Mouse (Mus musculus) testis, postnatal 14 days (tissue): ENCODE measurements around the gene Plin2.
"Not testable (repeated sequence)": the region's sequence is repeated elsewhere in the genome, so short reads cannot be mapped to it uniquely, and the experiment has no call there.

Experiments used
- DNase-seq: peaks from one replicate; pipeline ENCODE4 v3.0.0; 2021; ENCODE audit warnings: low spot score

Plin2 gene

GRCm38 (mm10) chr4:86683280-86683679, 13.4 kb upstream of the Plin2 start:
- DNase-seq: no peak

DNA sequence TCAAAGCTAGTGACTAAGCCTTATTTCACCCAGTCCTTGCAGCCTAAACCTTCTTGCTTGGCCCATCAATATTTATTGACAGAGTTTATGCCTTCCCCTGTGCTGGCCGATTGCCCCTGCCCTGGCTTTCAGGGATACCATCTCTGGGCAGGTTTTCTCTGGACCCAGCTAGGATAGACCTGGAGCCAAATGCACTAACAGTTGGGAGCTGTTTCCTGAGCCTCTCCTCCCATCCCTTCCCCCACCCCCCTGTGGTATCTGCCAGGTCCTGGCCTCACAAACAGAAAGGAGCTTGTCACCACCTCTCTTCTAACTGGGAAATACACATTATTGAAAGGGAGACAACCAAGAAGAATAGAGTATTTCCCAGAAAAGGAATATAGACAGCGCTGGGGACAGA, 12.0 kb upstream of the Plin2 start:
- DNase-seq: no peak

DNA sequence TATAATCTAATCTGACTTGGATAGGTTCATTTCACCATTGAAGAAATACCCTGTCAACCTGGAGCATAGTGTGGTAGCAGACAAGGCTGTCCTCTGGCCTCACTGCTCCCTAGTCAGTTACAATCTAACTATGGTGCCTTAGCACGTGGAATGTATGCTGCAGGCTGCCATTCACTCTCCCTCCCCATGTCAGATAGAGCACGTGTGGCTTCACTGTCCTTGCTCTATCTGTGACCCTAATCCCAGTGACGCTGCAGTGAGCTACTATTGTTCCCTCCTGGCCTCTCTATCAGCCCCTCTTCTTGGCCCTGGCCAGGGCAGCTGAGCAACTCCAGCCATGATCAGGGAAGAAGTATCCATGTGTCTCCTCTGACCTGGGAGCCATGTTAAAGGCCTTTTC, 11.6 kb upstream of the Plin2 start:
- no peak for DNase-seq

DNA sequence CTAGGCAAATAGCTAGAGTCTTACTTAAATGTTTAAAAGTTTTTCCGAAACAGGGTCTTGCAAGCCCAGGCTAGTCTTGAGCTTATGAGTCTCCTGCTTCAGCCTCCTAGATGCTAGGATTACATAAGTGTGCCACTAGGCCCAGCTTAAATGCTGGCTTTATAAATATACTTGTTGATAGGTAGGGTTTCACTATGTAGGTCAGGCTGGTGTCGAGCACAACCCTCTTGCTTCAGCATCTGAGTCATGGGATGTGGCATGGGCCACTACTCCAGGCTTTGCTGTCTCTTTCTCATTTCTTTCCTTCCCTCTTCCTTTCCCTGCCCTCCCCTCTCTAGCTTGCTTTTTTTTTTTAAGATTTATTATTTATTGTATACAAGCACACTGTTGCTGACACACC, 9.8 kb upstream of the Plin2 start:
- no peak for DNase-seq

GRCm38 (mm10) chr4:86676756-86677155, 6.9 kb upstream of the Plin2 start:
- DNase-seq: no peak

GRCm38 (mm10) chr4:86674739-86675138, 4.9 kb upstream of the Plin2 start:
- DNase-seq: not testable (repeated sequence)

GRCm38 (mm10) chr4:86674150-86674549, 4.3 kb upstream of the Plin2 start:
- DNase-seq: not testable (repeated sequence)

DNA sequence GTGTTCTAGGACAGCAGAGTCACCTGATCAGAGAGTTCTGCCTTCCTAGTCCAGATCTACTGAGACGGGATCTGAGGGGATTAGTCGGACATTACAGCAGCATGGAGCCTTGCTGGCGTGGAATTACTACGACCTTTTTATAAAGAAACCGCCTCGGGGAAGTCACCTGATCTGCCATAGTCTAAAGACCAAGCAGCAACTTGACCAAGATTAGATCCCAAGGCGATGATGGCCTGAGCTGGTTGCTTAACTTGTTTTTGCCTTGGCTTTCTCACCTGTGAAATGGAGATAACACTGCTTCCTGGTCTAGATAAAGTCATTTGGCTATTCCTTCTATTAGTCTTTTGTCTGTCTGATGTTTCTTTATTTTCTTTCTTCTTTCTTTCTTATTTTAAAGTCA, 2.6 kb upstream of the Plin2 start:
- no peak for DNase-seq

GRCm38 (mm10) chr4:86671803-86672202, 1.9 kb upstream of the Plin2 start:
- DNase-seq: no peak

GRCm38 (mm10) chr4:86670582-86671306, 884 bp upstream of the Plin2 start:
- DNase-seq: no peak

DNA sequence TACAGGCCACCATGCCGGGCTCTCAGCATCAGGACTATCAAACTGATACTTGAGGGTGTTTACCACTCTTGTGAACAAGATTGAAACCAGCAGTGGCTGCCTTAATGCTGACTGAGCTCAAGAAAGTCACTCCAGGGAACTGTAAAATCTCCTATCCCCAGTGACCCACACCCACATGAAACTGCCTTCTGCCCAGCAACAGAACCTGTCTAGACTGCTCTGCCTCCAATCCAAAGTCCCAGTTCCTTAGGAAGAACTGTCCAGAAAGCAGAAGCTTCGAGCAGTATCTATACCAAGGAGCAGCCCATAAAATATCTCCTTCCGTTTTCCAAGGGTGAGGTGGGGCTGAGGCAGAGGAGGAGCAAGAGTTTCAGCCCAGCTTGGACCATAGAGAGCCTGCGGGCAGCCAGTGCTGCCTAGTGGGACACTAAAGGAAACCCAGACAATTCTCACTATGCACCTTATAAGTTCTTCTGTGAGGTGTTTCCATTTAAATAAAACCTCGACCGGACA, 563 bp downstream of the Plin2 start:
- not testable (repeated sequence) for DNase-seq

- DNase-seq: no peak
Observed at GRCm38 (mm10) chr4:86668290-86669000, 1.4 kb downstream of the Plin2 start.

DNA sequence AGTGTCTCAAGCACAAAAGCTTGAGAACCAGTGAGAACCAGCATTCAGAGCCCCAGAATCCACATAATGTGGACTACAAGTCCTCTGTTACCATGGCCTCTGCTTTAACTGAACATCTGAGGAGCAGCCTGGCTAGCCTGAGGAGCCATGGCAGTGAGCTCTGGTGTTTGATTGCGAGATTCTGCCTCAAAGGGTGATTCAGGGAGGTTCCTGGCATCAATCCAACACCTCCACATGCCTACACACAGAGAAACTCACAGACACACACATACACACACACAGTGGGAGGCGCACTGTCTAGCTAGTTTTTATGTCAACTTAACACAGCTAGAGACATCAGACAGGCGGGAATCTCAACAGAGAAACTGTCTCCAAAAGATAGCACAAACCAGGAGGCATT, 4.3 kb downstream of the Plin2 start:
- DNase-seq: no peak

GRCm38 (mm10) chr4:86663919-86664318, 5.9 kb downstream of the Plin2 start:
- no peak for DNase-seq

DNA sequence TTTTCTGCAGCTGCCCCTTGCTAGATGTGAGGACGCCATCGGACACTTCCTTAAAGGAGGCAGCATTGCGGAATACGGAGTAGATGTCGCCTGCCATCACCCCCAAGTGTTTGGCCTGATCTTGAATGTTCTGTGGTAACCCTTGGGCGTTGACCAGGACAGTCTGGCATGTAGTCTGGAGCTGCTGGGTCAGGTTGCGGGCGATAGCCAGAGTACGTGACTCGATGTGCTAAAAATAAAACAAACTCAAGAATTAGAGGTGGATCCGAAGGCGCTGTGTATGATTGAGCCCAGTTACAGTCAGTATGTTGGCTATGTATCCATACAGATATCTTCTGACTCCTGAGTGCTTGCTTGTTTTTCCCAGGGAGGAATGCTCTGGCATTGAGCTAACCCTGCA, 12.7 kb downstream of the Plin2 start:
- DNase-seq: no peak

DNA sequence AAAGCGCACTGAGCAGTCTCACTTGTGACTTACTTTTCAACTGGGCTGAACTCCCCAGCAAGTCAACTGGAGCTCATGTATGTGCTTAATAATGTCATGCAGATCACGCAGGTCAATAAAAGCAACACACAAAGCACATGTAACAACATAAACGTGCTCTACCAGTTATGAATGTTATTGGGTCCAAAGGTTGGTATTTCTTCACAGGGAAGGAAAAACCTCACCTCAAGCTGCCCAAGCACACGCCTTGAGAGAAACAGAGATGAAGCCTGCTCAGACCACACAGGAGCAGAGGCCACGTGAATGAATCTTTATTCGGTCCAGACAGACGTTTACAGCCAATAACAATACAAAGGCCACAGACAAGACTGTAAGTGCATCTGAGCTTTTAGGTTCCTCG, 13.4 kb downstream of the Plin2 start:
- not testable (repeated sequence) for DNase-seq

DNA sequence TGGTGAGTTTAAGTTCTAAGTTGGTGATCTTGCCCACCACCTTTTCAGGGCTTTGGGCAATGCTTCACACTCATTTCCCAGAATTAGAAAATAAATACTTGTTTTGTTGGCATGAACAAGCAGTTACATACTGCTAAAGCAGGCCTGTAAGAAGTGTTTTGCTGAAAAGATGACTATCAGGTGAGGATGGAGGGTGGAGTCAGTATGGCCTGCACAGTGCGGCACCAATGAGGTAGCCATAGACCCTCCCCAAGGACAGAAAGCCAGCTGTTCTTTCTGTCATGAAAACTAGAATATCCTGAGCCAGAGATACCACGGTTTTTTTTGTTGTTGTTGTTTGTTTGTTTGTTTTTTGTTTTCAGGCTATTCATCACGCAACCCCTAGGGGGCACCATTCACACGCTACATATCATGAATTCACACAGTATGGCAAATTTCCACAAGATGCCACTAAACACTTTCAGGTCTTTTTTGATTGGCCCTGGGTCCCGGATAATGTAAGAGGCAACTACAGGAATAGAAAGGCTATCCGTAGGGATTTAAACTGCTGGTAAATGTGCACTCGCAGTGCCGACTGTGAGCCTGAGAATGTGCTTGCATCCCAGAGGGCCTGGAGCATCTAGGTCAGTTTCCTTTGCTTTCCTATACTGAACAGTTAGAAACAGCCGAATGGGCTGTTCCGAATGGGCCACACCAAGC, 18.0 kb downstream of the Plin2 start:
- DNase-seq: no peak

- not testable (repeated sequence) for DNase-seq
Observed at GRCm38 (mm10) chr4:86648394-86648793, 21.5 kb downstream of the Plin2 start.

GRCm38 (mm10) chr4:86637561-86637960, 32.3 kb downstream of the Plin2 start:
- DNase-seq: not testable (repeated sequence)

GRCm38 (mm10) chr4:86634873-86635272, 35.0 kb downstream of the Plin2 start:
- DNase-seq: not testable (repeated sequence)

DNA sequence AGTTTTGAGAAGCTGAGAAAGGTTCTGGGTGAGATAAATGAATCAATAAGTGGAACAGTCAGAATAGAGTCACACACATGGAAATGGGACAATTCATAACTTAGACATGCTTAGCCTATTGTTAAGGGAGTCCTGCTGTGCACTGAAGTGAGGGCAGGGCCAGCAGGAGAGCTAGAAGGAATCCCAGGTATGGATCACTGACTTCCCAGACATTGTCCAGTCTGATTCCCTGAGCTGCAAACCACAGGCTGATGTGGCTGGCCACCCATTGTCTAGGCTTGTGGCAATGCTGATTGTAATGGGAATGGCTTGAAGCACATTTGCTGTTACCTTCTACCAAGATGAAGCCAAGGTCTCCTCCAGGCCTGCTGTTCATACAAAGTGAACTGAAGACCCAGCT, 35.5 kb downstream of the Plin2 start:
- not testable (repeated sequence) for DNase-seq

DNA sequence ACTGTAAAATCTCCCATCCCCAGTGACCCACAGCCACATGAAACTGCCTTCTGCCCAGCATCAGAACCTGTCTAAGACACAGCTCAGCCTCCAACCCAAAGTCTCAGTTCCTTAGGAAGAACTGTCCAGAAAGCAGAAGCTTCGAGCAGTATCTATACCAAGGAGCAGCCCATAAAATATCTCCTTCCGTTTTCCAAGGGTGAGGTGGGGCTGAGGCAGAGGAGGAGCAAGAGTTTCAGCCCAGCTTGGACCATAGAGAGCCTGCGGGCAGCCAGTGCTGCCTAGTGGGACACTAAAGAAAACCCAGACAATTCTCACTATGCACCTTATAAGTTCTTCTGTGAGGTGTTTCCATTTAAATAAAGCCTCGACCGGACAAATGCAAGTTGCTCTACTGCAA, 37.3 kb downstream of the Plin2 start:
- not testable (repeated sequence) for DNase-seq

GRCm38 (mm10) chr4:86631831-86632230, 38.0 kb downstream of the Plin2 start:
- no peak for DNase-seq
